Mouse (Mus musculus): Measurements from ENCODE around the gene Pan3. TPM values are rescaled to one million over a fixed set of nuclear protein-coding genes. Genes with fewer than 3 reads are reported as not detected.
A peak's percentile ranks its signal among the peaks of the same experiment; 100 is the strongest.

Pan3 gene
- polyA plus RNA-seq, 1 experiment: 40.1 TPM

DNA sequence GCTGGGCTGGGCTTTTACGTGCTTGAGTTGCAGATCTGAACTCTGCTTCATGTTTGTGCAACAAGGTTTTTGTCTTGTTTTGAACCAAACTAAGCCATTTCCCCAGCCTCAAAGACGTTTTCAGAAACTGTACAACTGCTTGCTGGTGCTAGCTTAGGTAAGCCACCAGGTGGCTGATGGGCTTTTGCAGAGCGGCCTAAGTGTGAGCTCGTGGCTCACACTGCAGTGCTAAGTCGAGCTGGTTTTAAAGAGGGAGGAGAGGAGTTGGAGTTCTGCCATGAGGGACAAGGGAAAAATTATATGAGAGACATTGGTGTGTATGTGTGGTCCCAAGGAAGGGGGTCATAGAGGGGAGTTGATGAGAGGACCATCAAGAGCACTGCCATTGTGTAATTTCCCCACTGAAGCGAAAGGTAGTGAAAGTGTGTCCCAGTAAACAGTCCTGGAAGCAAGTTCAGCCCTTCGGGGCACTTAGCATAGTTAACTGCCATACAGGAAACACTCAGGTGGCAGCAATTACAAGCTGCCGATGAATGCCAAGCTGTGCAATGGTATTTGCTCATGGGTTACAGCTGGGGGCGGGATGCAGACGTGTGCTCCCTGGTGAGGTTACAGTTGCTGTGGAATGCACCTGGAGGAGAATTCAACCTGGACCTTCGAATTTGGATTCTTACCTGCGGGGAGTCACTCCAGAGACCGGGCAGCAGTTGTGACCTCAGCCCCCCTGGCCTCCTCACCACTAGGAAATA, 122.1 kb downstream of the Pan3 start:
- peak; percentile 45 for DNase-seq (ENCODE audit: low read depth)

DNA sequence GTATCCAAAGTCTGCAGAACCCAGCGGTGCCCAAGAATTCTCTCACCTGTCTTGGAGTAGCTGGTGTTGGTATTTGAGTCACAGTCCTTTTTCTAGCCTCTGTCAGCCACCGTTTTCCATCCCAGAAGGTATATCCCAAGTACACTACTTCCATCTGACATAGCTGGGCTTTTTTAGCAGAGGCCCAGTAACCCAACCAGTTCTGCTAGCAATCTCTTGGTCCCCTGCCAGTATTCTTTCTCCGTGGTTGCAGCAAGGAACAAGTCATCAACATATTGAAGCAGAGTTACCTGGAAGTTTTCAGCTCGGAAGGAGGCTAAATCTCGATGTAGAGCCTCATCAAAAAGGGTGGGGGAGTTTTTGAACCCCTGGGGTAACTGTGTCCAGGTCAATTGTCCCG, 127.7 kb downstream of the Pan3 start:
- DNase-seq (ENCODE audit: low read depth): peak; percentile 51

DNA sequence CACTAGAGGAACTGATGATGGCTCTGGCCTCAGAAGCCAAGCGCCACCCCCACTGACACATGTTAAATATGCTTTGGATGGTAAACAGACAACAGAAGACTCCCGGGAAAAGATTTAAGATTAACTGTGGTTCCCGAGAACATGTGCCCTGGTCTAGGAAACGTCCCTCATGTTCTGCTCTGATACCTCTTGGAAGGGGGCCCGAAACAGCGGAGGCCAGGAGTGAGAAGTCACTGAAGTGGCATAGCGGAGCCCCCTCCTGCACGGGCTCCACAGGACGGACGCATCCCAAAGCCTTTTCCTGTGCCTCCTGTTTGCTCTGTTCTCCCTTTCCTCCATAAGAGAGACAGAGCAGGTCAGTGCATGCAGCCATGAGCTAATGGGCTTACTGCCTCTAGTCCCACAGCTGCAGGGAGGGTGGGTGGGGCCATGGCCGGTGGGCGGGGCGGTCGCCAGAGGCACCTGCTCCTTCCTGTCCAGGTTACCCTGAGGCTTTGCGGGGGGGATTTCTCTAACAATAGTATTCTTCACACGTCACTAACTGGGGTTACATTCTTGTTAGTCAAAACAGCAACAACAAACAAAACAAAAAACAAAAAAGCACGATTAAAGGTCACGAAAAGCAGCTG, 133.7 kb downstream of the Pan3 start:
- DNase-seq (ENCODE audit: low read depth): no peak

DNA sequence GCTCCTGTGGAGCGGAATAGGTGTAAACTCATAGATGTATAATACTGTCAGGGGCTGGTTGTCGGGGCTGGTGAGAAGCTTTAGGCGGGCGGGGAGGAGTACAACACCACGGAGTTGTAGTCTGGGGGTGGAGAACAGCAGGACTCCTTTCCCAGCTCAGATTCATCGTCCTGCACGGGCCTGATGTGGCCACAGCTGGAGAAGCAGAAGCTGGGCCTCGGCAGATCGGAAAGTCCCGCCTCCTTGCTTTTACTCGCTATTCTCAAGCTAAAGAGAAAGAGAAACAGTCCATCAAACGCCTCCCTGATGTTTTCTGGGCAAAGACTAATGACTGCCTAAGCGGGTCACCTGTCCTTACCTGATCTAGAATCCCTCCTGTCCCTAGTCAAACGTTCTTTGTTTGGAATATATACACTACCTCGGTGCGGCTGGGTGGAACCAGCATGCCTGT, 134.2 kb downstream of the Pan3 start:
- no peak for DNase-seq (ENCODE audit: low read depth)

DNA sequence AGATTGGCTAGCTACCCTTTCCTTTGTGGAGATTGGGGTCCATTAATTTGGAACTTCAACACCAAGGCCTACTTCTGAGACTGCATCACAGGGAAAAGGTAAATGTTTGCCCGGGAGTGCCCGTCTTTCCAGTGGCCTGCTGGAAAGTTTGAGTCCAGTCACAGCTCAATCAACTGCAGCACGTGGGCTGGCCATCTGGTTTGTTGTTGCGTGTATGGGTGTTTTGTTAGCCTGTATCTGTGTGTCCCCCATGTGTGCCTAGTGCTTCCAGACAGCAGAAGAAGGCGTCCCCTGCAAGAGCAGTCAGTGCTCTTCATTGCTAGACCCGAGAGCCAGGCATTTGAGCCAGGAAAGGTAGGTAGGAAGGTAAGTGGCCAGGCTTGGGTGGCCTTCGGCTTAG, 135.5 kb downstream of the Pan3 start:
- DNase-seq (ENCODE audit: low read depth): no peak

DNA sequence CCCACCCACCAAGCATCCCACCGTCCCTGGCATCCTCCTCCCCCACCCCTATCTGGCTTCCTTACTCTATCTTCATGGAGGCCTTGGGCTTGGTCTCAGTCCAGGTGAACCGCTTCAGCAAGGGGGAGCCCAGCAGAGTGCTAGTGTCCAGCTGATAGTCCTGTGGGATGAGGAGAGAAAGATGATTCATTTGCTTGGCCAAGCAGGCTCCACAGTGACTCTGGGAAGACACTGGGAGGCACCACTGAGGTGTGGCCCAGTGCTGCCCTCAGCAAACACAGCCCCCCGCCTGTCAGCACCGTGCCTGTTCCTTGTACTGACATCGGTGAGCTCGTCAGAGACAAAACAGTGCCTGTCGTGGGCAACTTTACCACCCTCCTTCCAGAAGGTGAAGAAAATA, 136.4 kb downstream of the Pan3 start:
- DNase-seq (ENCODE audit: low read depth): no peak

DNA sequence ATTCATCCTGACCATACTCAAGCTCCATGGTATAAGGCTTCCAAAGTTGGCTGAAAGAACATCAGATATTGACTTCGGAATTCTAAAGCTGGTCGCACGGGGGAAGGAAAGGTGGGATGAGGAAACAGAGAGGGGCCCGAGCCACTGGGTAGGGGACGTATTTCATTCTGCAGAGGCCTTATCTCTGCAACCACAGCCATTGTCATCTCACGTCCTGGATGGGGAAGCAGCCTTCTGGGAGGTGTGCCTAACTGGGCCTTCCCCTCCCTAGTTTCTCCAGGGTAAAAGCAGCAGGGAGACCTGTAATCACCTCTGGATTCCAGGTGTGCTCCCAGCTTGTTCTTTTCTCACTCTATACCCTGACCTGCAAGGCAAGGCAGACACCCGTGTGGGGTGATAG, 142.7 kb downstream of the Pan3 start:
- no peak for DNase-seq (ENCODE audit: low read depth)

DNA sequence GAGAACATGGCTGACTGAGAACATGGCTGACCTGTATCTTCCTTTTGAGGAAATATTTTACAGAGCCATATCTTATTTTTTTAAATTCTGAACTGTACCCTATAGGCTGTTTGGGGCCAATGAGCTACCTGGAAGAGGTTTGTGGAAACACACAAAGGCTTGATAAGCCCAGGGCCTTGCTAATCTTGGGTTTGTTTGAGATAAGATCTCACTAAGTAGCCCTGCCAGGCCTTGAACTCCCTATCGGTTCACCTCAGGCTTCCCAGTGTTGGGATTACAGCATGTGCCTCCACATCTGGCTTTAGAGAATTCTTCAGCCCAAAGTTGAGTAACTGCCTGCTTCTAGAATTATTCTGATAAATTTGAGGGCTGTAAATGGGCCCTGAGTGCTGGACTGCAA, 143.6 kb downstream of the Pan3 start:
- no peak for DNase-seq (ENCODE audit: low read depth)

DNA sequence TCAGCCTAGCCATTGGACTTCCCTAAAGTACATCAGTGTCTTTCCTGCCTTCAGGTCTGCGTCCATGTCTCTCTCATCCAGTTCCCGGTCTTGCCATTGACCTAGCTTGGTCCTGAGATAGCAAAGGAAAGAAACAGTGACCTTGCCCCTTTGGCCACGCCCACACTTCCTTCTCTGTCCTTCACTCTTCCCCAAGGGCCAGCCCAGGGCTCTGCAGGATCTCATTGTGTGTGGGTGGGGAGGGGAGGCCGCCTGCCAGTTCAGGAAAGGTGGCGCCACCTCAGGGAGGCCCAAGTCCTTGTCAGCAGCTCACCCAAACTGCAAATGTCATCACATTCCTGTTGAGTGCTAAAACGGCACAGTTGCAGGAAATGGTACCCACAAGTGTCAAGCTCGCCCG, 144.6 kb downstream of the Pan3 start:
- DNase-seq (ENCODE audit: low read depth): no peak

DNA sequence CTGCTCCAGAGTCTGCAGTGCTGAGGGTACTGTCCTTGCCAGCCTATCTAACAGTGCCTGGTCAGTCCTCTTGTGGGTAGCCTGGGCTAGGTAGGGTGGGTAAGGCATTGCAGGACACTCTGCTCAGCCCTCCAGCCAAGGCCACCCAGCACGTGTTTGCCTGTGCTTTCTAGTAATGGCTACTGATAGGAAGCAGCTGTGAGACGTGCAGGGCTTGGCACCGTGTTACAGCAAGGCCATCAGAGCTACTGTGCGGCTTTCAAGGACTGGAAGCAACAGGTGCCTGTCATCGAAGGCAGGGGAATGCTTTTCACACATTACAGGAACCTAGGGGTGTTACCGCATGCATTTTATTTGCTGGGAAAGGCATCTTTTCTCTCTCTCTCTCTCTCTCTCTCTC, 147.0 kb downstream of the Pan3 start:
- no peak for DNase-seq (ENCODE audit: low read depth)

DNA sequence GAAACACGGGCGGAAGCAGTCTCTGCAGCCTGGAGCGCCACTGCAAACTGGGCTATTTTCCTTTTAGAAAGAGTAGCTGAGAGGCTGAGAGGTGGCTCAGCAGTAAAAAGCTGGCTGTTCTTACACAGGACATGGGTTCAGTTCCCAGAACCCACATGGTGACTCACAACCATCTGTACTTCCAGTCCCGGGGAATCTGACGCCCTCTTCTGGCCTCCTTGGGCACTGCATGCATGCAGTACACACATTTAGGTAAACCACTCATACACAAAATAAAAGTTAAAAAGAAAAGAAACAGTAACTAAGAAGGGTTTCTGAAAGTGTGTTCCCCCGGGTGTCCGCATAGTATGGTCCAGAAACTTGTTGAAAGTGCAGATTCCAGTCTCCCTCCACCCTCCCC, 149.2 kb downstream of the Pan3 start:
- DNase-seq (ENCODE audit: low read depth): no peak

DNA sequence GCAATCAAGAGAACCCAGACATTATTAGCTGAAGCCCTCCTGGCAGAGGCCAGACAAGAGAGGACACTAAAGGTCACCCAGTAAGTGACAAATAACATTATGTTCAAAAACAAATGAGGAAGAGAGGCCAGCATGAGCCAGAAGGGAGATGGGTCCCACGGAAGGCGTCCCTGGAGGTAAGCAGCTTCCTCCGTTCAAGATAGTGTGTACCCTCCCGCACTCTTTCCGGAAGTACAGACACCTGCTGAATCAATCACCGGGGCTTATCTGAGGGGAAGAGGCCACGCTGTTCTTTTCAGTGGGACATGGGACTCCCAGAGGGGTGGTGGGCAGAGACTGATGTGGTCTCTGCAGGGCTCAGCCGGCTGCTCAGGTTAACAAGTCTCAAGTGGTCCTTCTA, 149.7 kb downstream of the Pan3 start:
- DNase-seq (ENCODE audit: low read depth): no peak

DNA sequence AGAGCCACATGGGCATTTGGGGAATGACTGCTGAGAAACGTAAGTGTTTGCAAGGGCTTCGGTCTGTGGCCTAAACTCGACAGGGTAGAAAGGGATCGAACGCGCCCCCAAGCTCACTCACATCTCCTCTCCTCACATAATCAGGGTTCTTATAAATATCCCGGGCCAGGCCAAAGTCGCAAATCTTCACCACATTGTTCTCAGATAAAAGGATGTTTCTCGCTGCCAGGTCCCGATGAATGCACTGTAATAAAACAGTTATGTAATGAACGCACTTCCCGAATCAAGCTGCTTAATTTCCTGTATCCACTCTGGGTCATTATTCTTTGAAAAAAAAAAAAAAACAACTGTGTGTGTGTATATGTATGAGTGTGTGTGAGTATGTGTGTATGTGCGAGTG, 150.2 kb downstream of the Pan3 start:
- no peak for DNase-seq (ENCODE audit: low read depth)

DNA sequence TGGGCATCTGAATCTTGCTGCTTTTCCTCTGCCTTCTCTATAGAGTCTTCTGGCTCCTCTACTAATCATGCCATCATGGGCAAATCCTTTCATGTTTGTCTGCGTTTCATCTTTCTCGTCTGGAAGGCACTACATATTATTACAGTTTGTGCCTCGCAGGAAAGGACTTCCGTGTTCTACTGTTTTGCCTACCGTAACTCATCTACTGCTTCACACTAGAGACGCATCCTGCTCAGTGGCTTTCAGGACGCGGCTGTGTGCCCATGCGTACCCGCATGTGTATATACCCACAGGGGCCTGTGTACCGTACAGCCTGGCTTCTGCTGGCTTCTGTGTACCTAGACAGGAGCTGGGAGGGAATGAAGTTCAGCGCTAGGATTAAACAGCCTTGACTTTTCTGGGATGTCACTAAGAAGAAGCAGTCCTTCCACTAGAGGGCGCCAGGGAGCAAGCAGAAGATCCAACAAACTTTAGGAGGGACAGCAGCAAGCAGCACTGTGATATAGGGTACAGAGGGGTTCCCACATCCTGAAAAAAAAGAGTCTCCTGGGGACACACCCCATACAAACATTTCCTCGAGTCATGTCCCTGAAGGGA, 153.8 kb downstream of the Pan3 start:
- no peak for DNase-seq (ENCODE audit: low read depth)

DNA sequence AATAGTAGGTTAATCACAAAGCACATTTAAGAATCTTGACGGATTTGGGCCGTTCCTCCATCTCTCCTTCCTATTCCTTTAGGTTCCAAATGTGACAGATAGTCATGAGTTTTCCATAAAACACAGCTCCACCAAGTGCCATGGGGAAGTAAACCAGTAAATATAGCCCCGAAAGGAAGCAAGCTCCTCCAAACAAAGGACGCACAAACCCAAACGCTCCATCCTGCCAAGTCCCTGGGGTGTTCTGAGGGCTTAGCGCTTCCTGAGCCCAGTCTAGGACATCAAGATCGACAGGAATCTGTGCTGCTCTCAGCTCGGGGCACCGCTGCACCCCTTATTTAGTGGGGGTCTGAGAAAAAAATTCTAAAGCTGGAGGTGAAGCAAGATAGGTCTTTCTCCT, 154.7 kb downstream of the Pan3 start:
- no peak for DNase-seq (ENCODE audit: low read depth)

DNA sequence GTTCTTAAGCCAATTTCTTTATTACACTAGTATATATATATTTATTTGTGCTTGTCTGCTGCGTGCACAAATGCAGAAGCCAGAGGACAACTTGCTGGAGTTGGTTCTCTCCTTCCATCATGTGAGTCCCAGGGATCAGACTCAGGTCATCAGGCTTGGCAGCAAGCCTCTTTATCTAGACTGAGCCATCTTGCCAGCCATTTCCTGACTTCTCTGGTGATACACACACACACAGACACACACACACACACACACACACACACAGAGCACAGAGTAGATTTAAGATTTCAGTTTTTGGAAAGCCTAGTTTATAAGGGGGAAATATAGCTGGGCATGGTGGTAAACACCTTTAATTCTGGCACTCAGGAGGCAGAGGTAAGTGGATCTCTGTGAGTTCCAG, 155.1 kb downstream of the Pan3 start:
- no peak for DNase-seq (ENCODE audit: low read depth)

DNA sequence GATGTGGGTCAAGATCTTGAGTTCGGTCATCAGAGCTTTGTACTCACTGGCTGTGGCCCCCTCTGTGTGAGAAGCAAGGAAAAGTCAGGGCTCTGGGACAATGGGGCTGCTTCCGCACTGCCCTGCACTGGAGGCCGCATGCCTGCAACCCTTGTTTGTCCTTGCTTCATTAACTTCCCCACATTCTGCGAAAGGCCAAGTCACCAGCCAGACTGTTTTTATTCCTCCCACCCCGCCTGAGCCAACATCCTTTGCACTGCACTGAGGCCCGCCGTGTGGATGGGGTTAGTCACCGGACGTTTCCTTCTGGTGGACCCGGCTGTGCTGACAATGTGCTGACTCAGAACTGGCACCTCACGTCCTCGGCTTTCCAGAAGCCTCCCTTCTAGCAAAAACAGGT, 159.9 kb downstream of the Pan3 start:
- no peak for DNase-seq (ENCODE audit: low read depth)

DNA sequence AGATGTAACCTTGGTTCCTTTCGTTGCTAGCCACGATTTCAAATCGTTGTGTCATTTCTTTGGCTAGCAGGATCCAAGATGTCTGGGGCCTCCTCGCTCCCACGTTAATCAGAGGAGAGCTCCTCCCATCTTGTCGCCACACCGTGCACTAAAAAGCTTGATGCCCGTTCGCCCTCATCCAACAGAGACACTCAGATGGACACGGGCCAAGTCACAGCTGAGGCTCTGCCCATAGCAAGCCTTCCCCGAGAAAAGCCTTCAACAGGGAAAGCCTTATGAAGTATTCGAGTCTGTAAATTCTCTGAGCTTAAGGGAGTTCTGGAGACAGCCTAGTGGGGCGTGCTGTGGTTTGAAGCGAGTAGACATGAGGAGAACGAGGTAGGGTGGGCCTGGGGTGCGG, 167.9 kb downstream of the Pan3 start:
- no peak for DNase-seq (ENCODE audit: low read depth)

Other genes with a start within 250 kb of the Pan3 start
- gene Gsx1, start 241.5 kb upstream of the Pan3 start, polyA plus RNA-seq (2012; rRNA removed): not detected in 2 replicates
- not detected in 2 replicates for gene Pdx1, start 160.2 kb upstream of the Pan3 start, polyA plus RNA-seq (2012; rRNA removed)
- gene Cdx2, start 122.9 kb upstream of the Pan3 start, polyA plus RNA-seq (2012; rRNA removed): 0.11 and 0.15 TPM in 2 replicates
- gene Urad, start 107.7 kb upstream of the Pan3 start, polyA plus RNA-seq (2012; rRNA removed): not detected in 2 replicates
- 0.38 and 0.44 TPM in 2 replicates for gene Flt3, start 29.7 kb upstream of the Pan3 start, polyA plus RNA-seq (2012; rRNA removed)